9 mouse cellular contexts compared by ENCODE assay signal in genomic region chr13:21279076-21279475, GRCm38 (mm10). TPM values are rescaled to one million over a fixed set of nuclear protein-coding genes. Genes with fewer than 3 reads are reported as not detected.
DNase-seq lines count a peak whose midpoint lies in the region; ATAC-seq and TF ChIP-seq lines count a peak whose summit lies in the region.
"Had no signal": no experiment of that assay in that cellular context is flagged by ENCODE, and none has a peak within 500 bp of the region (broad histone marks: within the 10 kb centered on the region; RNA-seq: fewer than 3 reads in every experiment).

No protein-coding gene starts in this region.

- no peak for ATAC-seq in kidney, embryonic 14.5 days (ENCODE audit: low FRiP score, low TSS enrichment)
- ATAC-seq in hindbrain, embryonic 15.5 days (ENCODE audit: low FRiP score, low read depth), result peak; percentile 9; the same call in 1 of the 2 replicates
- ATAC-seq in midbrain, embryonic 16.5 days, result no peak
- ATAC-seq in megakaryocyte progenitor cell, adult 5-6 weeks (replicated peaks; ENCODE audit: poor library complexity), result no peak

- no peaks in the 10 kb centered on the region for H3K36me3 ChIP-seq in kidney, embryonic 14.5 days (ENCODE audit: control insufficient read depth, insufficient read depth, low read length)
- H3K36me3 ChIP-seq in hindbrain, embryonic 15.5 days, result no peaks in the 10 kb centered on the region
- H3K36me3 ChIP-seq in midbrain, embryonic 16.5 days (ENCODE audit: control insufficient read depth, insufficient read depth, low read length), result no peaks in the 10 kb centered on the region

- H3K9ac ChIP-seq in kidney, embryonic 14.5 days (ENCODE audit: low read depth, low read length), result peak overlapping the region; percentile 42; the same call in 1 of the 2 replicates
- H3K9ac ChIP-seq in hindbrain, embryonic 15.5 days, result peak overlapping the region; percentile 32; the same call in 1 of the 2 replicates
- H3K9ac ChIP-seq in midbrain, embryonic 16.5 days (ENCODE audit: low read depth, low read length), result peak overlapping the region; percentile 51

- WGBS in kidney, embryonic 14.5 days, result 8% methylated on average over 8 of the region's 8 CpGs
- 9% methylated on average over 8 of the region's 8 CpGs for WGBS in hindbrain, embryonic 15.5 days
- 4% methylated on average over 8 of the region's 8 CpGs for WGBS in midbrain, embryonic 16.5 days

- H3K4me1 ChIP-seq in kidney, embryonic 14.5 days (ENCODE audit: control insufficient read depth, insufficient read depth, low read length), result no peaks in the 10 kb centered on the region
- no peaks in the 10 kb centered on the region; the same call in 1 of the 2 replicates for H3K4me1 ChIP-seq in bone marrow macrophage, adult 2 months (ENCODE audit: control insufficient read depth, insufficient read depth, low read length)
- peaks cover 14% of the 10 kb centered on the region for H3K4me1 ChIP-seq in hindbrain, embryonic 15.5 days (replicated peaks)
- peaks cover 5% of the 10 kb centered on the region; the same call in 1 of the 2 replicates for H3K4me1 ChIP-seq in midbrain, embryonic 16.5 days (ENCODE audit: control insufficient read depth, insufficient read depth, low read length)

- no peak for TF ChIP-seq CTCF in bone marrow macrophage, adult 2 months (IDR thresholded peaks at IDR 0.05; ENCODE audit: low read depth, low read length)

- no peak for TF ChIP-seq POLR2A in bone marrow macrophage, adult 2 months (IDR thresholded peaks at IDR 0.05; ENCODE audit: borderline replicate concordance, low read depth, low read length)

- peaks cover 3% of the 10 kb centered on the region for H3K27me3 ChIP-seq in kidney, embryonic 14.5 days (ENCODE audit: control insufficient read depth, insufficient read depth, low read length)
- 0 out of 2 replicates have a peak, but pooled peaks cover 2% of the 10 kb centered on the region for H3K27me3 ChIP-seq in hindbrain, embryonic 15.5 days
- H3K27me3 ChIP-seq in midbrain, embryonic 16.5 days (ENCODE audit: control insufficient read depth, insufficient read depth, low read depth, low read length), result no peaks in the 10 kb centered on the region; the same call in 1 of the 2 replicates

- H3K4me3 ChIP-seq in kidney, embryonic 14.5 days (ENCODE audit: low read length), result peak overlapping the region; percentile 47
- H3K4me3 ChIP-seq in bone marrow macrophage, adult 2 months (ENCODE audit: insufficient read depth, low read length), result peak overlapping the region; percentile 54
- H3K4me3 ChIP-seq in hindbrain, embryonic 15.5 days, result peak overlapping the region; percentile 50
- peak overlapping the region; percentile 54 for H3K4me3 ChIP-seq in midbrain, embryonic 16.5 days (ENCODE audit: low read depth, low read length)

- H3K4me2 ChIP-seq in kidney, embryonic 14.5 days (replicated peaks; ENCODE audit: low read depth, low read length), result peak overlapping the region; percentile 54
- peak overlapping the region; percentile 64 for H3K4me2 ChIP-seq in hindbrain, embryonic 15.5 days
- H3K4me2 ChIP-seq in midbrain, embryonic 16.5 days (ENCODE audit: low read length), result peak overlapping the region; percentile 66

- H3K9me3 ChIP-seq in kidney, embryonic 14.5 days (ENCODE audit: control insufficient read depth, low read length), result no peaks in the 10 kb centered on the region
- H3K9me3 ChIP-seq in hindbrain, embryonic 15.5 days, result no peaks in the 10 kb centered on the region
- H3K9me3 ChIP-seq in midbrain, embryonic 16.5 days (replicated peaks; ENCODE audit: control insufficient read depth, low read length, poor library complexity, severe bottlenecking), result no peaks in the 10 kb centered on the region

- DNase-seq in kidney, postnatal 36 days, result no peak
- no peak for DNase-seq in embryo, embryonic 10.5 days (ENCODE audit: low spot score)
- no peak for DNase-seq in kidney, postnatal 25 days

- H3K27ac ChIP-seq in kidney, embryonic 14.5 days (ENCODE audit: low read depth, low read length), result no peak overlapping the region
- H3K27ac ChIP-seq in bone marrow macrophage, adult 2 months (ENCODE audit: insufficient read depth, low read depth, low read length), result no peak overlapping the region
- no peak overlapping the region for H3K27ac ChIP-seq in hindbrain, embryonic 15.5 days (replicated peaks)
- no peak overlapping the region for H3K27ac ChIP-seq in midbrain, embryonic 16.5 days (ENCODE audit: low read length)

RNA-seq across cellular contexts. Expression of gene Gpx5, which starts 13.5 kb away (rescaled TPM):
- not detected in 2 replicates for polyA plus RNA-seq in kidney, embryonic 14.5 days (2014; fragmentation: Nextera tagmentation; extraction: Ambion mirVana)
- not detected in 2 replicates for polyA plus RNA-seq in bone marrow macrophage, adult 2 months (2012; ENCODE audit: insufficient read depth, insufficient read length, missing spikeins)
- polyA plus RNA-seq in hindbrain, embryonic 15.5 days (2015; fragmentation: Nextera tagmentation; extraction: Ambion mirVana), result not detected in 2 replicates
- not detected in 2 replicates for polyA plus RNA-seq in midbrain, embryonic 16.5 days (2015; fragmentation: Nextera tagmentation; extraction: Ambion mirVana)
- total RNA-seq in megakaryocyte progenitor cell, adult 5-6 weeks (2015), result not detected in 2 replicates
- total RNA-seq in megakaryocyte progenitor cell, adult 5-6 weeks (2017), result not detected in 2 replicates

RNA-seq across cellular contexts. Expression of gene Gpx6, which starts 32.8 kb away (rescaled TPM):
- 3.4 and 3.9 TPM in 2 replicates for polyA plus RNA-seq in kidney, embryonic 14.5 days (2014; fragmentation: Nextera tagmentation; extraction: Ambion mirVana)
- polyA plus RNA-seq in bone marrow macrophage, adult 2 months (2012; ENCODE audit: insufficient read depth, insufficient read length, missing spikeins), result not detected in 2 replicates
- polyA plus RNA-seq in hindbrain, embryonic 15.5 days (2015; fragmentation: Nextera tagmentation; extraction: Ambion mirVana), result 0.24 and 0.27 TPM in 2 replicates
- polyA plus RNA-seq in midbrain, embryonic 16.5 days (2015; fragmentation: Nextera tagmentation; extraction: Ambion mirVana), result 0.54 TPM in 1 of 2 replicates, not detected in the other
- not detected in 2 replicates for total RNA-seq in megakaryocyte progenitor cell, adult 5-6 weeks (2015)
- total RNA-seq in megakaryocyte progenitor cell, adult 5-6 weeks (2017), result not detected in 2 replicates
- polyA plus RNA-seq: brain, embryonic 14.5 days had no signal
